Mouse (Mus musculus) 3T3-L1 (cell line): ENCODE measurements at regions not wholly inside any gene's neighbourhood (a gene's known extent, or its start where the extent isn't known, plus 50 kb on each side); places are given as distances from the start of the nearest gene placed in this dataset.

Experiments used
- DNase-seq: peaks from one replicate; pipeline ENCODE4 v3.0.0-alpha.2; 2015; ENCODE audit warnings: low read depth, low spot score

- DNase-seq = peak; percentile 58
Observed at GRCm38 (mm10) chr3:27815201-27815695, 80.9 kb downstream of the Tmem212 start.

- no peak for DNase-seq
Observed at GRCm38 (mm10) chr3:27804271-27804670, 91.9 kb downstream of the Tmem212 start.

- DNase-seq = peak; percentile 57
Observed at GRCm38 (mm10) chr3:27791633-27791951, 80.5 kb upstream of the Fndc3b start.

GRCm38 (mm10) chr3:27790932-27791632 lies 80.0 kb upstream of the Fndc3b start:
- no peak for DNase-seq

- no peak for DNase-seq
Observed at GRCm38 (mm10) chr3:27783926-27784325, 72.8 kb upstream of the Fndc3b start.

GRCm38 (mm10) chr3:27783476-27783875 lies 72.4 kb upstream of the Fndc3b start:
- DNase-seq = no peak

GRCm38 (mm10) chr3:27782056-27782765 lies 71.1 kb upstream of the Fndc3b start:
- DNase-seq = no peak

- no peak for DNase-seq
Observed at GRCm38 (mm10) chr3:27779892-27780291, 68.8 kb upstream of the Fndc3b start.

GRCm38 (mm10) chr3:27777751-27778150 lies 66.6 kb upstream of the Fndc3b start:
- peak; percentile 35 for DNase-seq

- DNase-seq = peak; percentile 56
Observed at GRCm38 (mm10) chr3:27773176-27773575, 62.1 kb upstream of the Fndc3b start.

GRCm38 (mm10) chr3:27769438-27769837 lies 58.3 kb upstream of the Fndc3b start:
- DNase-seq = no peak

GRCm38 (mm10) chr3:27767188-27767587 lies 56.1 kb upstream of the Fndc3b start:
- DNase-seq = no peak

GRCm38 (mm10) chr3:27766421-27766820 lies 55.3 kb upstream of the Fndc3b start:
- DNase-seq = no peak

- DNase-seq = peak; percentile 94
Observed at GRCm38 (mm10) chr3:27765929-27766328, 54.8 kb upstream of the Fndc3b start.

- peak; percentile 57 for DNase-seq
Observed at GRCm38 (mm10) chr3:27764556-27764955, 53.4 kb upstream of the Fndc3b start.

- peak; percentile 9 for DNase-seq
Observed at GRCm38 (mm10) chr3:27761031-27761430, 49.9 kb upstream of the Fndc3b start.
